Mouse (Mus musculus): Measurements from ENCODE around the gene 4921539E11Rik.

- TF ChIP-seq GATA1 (IDR thresholded peaks at IDR 0.05; ENCODE audit: borderline replicate concordance, low read length) (no peak), FLI1 (IDR thresholded peaks at IDR 0.05; ENCODE audit: low read length) (no peak)
These were observed 2.3 kb downstream of the 4921539E11Rik start for GRCm38 (mm10) chr4:103288342-103288741.
